Mouse (Mus musculus) brain, embryonic 14.5 days (tissue): ENCODE measurements at regions not wholly inside any gene's neighbourhood (a gene's known extent, or its start where the extent isn't known, plus 50 kb on each side); places are given as distances from the start of the nearest gene placed in this dataset.

Experiments
- CTCF ChIP-seq: fragments of 200-500 bp; IDR thresholded peaks from 2 replicates; pipeline ENCODE4 v1.5.1; 2012; ENCODE audit warnings: inconsistent platforms, mild to moderate bottlenecking, moderate library complexity, borderline replicate concordance; ENCODE audit not compliant: insufficient read depth, insufficient read length; ENCODE audit errors: extremely low read depth
- POLR2A ChIP-seq: fragments of 200-500 bp; IDR thresholded peaks from 2 replicates; pipeline ENCODE4 v1.6.1; 2012; ENCODE audit warnings: mild to moderate bottlenecking, inconsistent platforms, borderline replicate concordance; ENCODE audit not compliant: poor library complexity, insufficient read depth, insufficient read length, severe bottlenecking; ENCODE audit errors: extremely low read depth

DNA sequence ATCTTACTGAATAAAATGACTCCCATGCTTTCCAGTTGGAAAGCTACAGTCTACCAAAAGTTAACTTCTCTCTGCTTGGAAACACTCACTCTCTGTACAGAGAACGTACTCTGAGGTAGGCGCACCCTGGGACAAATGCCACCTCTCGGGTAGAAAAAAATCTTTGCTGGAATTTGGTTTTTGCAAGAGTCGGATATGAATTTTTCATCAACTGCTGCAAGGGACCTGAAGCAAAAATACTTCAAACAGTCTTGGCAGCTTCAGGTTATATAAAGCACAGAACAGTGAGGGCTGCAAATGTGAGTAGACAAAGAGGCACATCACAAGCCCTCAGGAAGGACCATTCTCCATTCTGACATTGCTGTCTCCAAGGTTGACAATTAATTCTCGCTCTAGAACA is 535.4 kb upstream of the Fam84a start:
- TF ChIP-seq POLR2A (no peak), CTCF (no peak)
